Mouse (Mus musculus) forebrain, postnatal 0 days (tissue): ENCODE data around the gene Caskin2. TPM values are rescaled to one million over a fixed set of nuclear protein-coding genes. Genes with fewer than 3 reads are reported as not detected.
A peak's percentile ranks its signal among the peaks of the same experiment; 100 is the strongest.

Experiments used
- ATAC-seq: fragments of 200-750 bp; cut with Nextera tagmentation; 2 replicates; pipeline ENCODE4 v1.8.0; 2017; ENCODE audit warnings: mild to moderate bottlenecking, moderate library complexity
- DNase-seq: peaks from one replicate; pipeline ENCODE4 v3.0.0-alpha.2; 2015
- H3K27ac ChIP-seq: fragments of 300-500 bp; sonication (generic); 2 replicates; pipeline ENCODE4 v1.5.1; 2014; ENCODE audit warnings: low read depth, mild to moderate bottlenecking, antibody characterized with exemption, low read length, moderate library complexity, mixed read lengths
- H3K27me3 ChIP-seq: fragments of 300-500 bp; sonication (generic); 2 replicates; pipeline ENCODE4 v1.6.1; 2014; ENCODE audit warnings: mild to moderate bottlenecking, low read length, mixed read lengths; ENCODE audit not compliant: insufficient read depth
- H3K36me3 ChIP-seq: fragments of 300-500 bp; sonication (generic); 2 replicates; pipeline ENCODE4 v1.6.1; 2014; ENCODE audit warnings: mild to moderate bottlenecking, moderate library complexity; ENCODE audit not compliant: insufficient read depth
- H3K4me1 ChIP-seq: fragments of 300-500 bp; sonication (generic); 2 replicates; pipeline ENCODE4 v1.6.1; 2014; ENCODE audit warnings: antibody characterized with exemption; ENCODE audit not compliant: insufficient read depth
- H3K4me2 ChIP-seq: fragments of 300-500 bp; sonication (generic); 2 replicates; pipeline ENCODE4 v1.6.1; 2014; ENCODE audit warnings: low read depth, mild to moderate bottlenecking, moderate library complexity
- H3K4me3 ChIP-seq: fragments of 300-500 bp; sonication (generic); 2 replicates; pipeline ENCODE4 v1.5.1; 2014; ENCODE audit warnings: low read depth, low read length, mixed read lengths
- H3K9ac ChIP-seq: fragments of 300-500 bp; sonication (generic); 2 replicates; pipeline ENCODE4 v1.6.1; 2014; ENCODE audit warnings: mild to moderate bottlenecking
- H3K9me3 ChIP-seq: fragments of 300-500 bp; sonication (generic); 2 replicates; pipeline ENCODE4 v1.6.1; 2016; ENCODE audit warnings: low read length
- CTCF ChIP-seq: sonication (generic); IDR thresholded peaks from 2 replicates; pipeline ENCODE4 v1.5.1; 2016; ENCODE audit warnings: antibody characterized with exemption, control low read depth, low read depth
- WGBS: fragments of 180-500 bp; shearing (Covaris S2); extraction: QIAGEN DNeasy Blood & Tissue Kit; methylation state at CpG from one replicate; pipeline ENCODE4 v1.1.7; 2014; 5-methylcytosine and 5-hydroxymethylcytosine counted together
- polyA plus RNA-seq: library from polyadenylated mRNA; unstranded; fragments of >200 nt; fragmentation: Nextera tagmentation; extraction: Ambion mirVana; gene quantifications from 2 replicates; pipeline ENCODE4 v1.2.1, GENCODE M21; 2015
- total RNA-seq: library from RNA; depleted of rRNA; stranded (reverse); fragments of >200 nt; gene quantifications from 2 replicates; pipeline ENCODE4 v1.2.3, GENCODE M21; 2014

The Caskin2 gene
- total and polyA plus RNA-seq, 2 experiments from 2014 or later: 6.1 to 14.7 TPM

DNA sequence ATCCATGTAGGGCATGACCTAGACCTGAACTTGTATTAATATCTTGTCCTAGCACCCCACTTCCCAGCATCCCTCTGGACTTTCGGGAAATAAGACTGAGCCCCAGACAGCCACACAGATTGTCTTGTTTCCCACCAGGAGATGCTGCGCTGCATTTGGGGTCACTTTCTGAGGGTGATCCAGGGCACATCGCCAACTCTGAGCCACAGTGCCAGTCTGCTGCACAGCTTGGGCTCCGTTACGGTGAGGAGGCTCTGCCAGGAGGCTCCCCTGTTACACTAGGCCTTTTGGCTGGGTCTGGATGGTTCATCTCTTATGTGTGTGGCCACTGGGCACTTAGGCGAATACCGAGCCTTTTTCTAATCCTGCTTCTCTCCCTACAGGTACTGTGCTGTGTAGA, 23.7 kb downstream of the Caskin2 start:
- DNase-seq (no peak), ATAC-seq (no peak)
- H3K4me2 ChIP-seq: no peak overlapping the region
- WGBS: 82% methylated on average over 7 of the region's 7 CpGs
- H3K9ac ChIP-seq: no peak overlapping the region
- TF ChIP-seq CTCF: no peak
- H3K4me3 ChIP-seq: no peak overlapping the region
- H3K27ac ChIP-seq: no peak overlapping the region
- H3K27me3 ChIP-seq: no peaks in the 10 kb centered on the region
- H3K36me3 ChIP-seq: peaks cover 60% of the 10 kb centered on the region
- H3K9me3 ChIP-seq: no peaks in the 10 kb centered on the region
- no peaks in the 10 kb centered on the region for H3K4me1 ChIP-seq

DNA sequence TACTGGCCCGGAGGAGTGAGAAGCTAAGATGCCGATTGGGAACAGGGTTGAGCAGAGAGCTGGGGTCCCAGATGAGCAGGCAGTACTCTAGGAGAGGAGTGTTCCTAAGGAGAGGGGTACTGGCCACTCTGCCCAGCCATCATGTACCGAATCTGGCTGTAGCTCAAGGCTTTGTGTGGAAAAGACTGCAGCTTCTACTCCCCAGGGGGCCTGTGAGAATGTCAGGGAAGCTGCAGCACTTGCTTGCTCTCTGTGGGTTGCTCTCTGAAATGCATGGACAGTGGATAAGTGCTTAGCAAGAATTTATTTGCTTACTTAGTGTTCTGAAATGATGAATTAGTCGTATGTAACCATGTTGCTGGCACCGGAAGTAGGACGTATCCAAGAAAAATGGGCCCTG, 27.0 kb downstream of the Caskin2 start:
- no peak for TF ChIP-seq CTCF
- no peak overlapping the region for H3K9ac ChIP-seq
- no peak for ATAC-seq
- H3K4me2 ChIP-seq: no peak overlapping the region
- peaks cover 27% of the 10 kb centered on the region for H3K36me3 ChIP-seq
- no peaks in the 10 kb centered on the region for H3K4me1 ChIP-seq
- 66% methylated on average over 6 of the region's 6 CpGs for WGBS
- no peak overlapping the region for H3K4me3 ChIP-seq
- H3K27ac ChIP-seq: no peak overlapping the region
- H3K9me3 ChIP-seq: no peaks in the 10 kb centered on the region
- DNase-seq: no peak
- H3K27me3 ChIP-seq: no peaks in the 10 kb centered on the region

DNA sequence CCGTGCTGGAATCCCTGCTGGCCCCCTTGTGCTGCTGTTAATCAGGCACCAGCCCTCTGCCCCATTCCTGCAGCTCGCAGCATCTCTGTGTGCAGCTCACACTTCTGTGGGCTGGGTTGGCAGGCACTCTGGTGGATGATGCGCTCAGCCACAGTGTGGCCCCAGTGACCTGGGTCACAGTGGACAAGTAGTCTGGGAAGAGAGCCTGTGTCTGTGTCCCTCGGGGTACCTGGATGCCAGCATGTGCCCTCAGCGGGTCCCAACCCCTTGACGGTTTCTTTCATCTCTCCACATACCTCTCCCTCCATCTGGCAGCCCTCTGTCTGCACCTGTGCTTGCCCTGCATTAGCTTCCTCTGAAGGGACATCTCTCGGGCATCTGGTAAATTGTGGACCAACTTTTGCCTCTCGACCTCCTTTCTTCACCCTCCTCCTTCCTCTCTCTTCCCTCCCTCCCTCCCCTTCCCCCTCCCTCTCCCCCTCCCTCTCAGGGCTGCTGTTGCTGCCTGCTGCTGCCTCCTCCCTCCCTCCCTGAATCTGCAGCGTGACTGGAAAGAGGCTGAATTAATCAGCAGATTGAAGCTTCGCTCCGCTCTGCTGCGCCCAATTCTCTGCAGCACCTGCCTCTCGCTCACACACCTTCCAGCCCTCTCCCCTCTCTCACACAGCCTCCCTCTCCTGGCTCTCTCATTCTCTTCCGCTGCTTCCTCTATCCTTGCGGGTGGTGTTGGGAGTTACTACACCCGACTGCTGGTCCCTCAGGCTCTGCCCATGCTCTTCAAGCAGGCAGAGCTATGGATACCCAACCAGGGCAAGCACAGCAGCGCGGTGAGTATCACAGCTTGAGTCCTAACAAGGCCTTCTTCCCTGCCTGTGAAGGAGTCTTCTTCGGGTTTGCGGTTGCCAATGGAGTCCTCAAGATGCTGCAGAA, 33.0 kb downstream of the Caskin2 start:
- TF ChIP-seq CTCF: no peak
- Histone ChIP-seq H3K4me2 (peak overlapping the region; percentile 39), H3K27ac (peak overlapping the region; percentile 77), H3K36me3 (no peaks in the 10 kb centered on the region; the same call in 1 of the 2 replicates), H3K9ac (no peak overlapping the region; the same call in 1 of the 2 replicates), H3K9me3 (no peaks in the 10 kb centered on the region), H3K27me3 (no peaks in the 10 kb centered on the region), H3K4me3 (no peak overlapping the region), H3K4me1 (peaks cover 14% of the 10 kb centered on the region)
- DNase-seq: peak; percentile 76
- peak; percentile 84 for ATAC-seq
- WGBS: 8% methylated on average over 20 of the region's 20 CpGs

DNA sequence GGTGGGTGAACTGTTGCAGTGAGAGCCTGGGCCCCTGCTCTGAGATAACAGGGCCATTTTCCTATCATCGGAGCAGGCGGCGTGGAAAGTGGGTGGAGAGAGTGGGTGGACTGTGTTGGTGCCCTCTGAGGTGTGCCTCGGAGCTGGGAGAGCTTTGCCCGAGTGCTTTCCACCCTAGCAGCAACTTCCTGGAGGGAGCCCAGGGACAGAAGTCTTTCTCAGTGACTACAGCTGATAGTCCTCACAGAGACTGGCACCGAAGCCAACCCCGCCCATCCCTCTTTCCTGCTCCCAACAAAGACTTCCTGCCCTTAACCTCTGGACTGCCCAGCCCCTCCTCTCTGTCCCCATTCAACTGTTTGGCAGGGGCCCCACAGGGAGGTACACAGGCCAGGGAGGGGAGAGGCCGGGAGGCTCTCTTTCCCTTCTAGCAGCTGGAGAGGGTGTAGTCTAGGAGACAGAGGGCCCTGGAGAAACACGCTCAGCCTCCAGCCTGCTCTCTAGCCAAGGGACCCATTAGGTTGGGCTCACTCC, 34.3 kb downstream of the Caskin2 start:
- no peak overlapping the region for H3K4me3 ChIP-seq
- WGBS: 12% methylated on average over 9 of the region's 9 CpGs
- H3K27me3 ChIP-seq: no peaks in the 10 kb centered on the region
- H3K27ac ChIP-seq: peak overlapping the region; percentile 35; the same call in 1 of the 2 replicates
- no peaks in the 10 kb centered on the region for H3K9me3 ChIP-seq
- ATAC-seq (peak; percentile 82), DNase-seq (peak; percentile 50)
- no peak overlapping the region for H3K4me2 ChIP-seq
- H3K36me3 ChIP-seq: no peaks in the 10 kb centered on the region; the same call in 1 of the 2 replicates
- peaks cover 14% of the 10 kb centered on the region for H3K4me1 ChIP-seq
- TF ChIP-seq CTCF: no peak
- no peak overlapping the region for H3K9ac ChIP-seq

DNA sequence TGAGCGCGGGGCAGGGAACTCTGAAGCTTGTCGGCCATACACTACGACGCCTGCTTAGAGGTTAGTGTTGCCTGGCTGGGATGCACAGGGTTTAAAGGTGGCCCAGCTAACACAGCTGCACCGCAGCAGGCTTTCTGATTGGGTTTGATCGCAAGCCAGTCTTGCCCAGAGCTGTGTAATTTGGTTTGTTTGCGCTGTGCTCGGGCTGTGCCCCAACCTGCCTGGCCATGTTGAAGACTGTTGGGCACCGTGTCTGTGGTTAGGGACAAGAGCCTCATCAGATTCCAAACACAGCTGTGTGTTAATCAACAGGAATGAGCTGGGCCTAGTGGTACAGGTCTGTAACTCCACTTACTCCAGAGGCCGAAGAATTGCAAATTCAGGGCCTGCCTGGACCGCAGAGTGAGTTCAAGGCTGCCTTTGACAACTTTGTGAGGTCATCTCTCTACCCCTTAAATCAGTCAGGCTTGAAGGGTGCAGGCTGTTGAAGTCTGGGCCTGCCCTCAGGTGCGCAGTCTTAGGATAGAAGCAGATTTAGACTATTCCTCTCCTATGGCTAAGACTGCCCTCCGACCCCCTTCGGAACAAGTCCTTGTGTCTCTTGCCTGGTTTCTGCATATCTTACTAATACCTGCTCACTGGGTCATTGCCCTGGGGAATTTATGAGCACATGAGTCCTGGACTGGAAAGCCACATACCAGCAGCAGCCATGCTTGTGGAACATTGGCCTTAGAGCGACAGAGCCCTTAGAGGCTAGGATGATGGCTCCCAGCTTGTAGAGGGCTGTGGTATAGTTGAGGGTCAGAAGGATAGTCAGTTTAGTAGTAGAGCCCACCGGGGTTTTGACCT, 35.7 kb downstream of the Caskin2 start:
- Histone ChIP-seq H3K4me1 (peaks cover 14% of the 10 kb centered on the region), H3K4me3 (no peak overlapping the region), H3K27me3 (no peaks in the 10 kb centered on the region), H3K27ac (no peak overlapping the region), H3K4me2 (no peak overlapping the region), H3K9me3 (no peaks in the 10 kb centered on the region), H3K9ac (no peak overlapping the region), H3K36me3 (no peaks in the 10 kb centered on the region; the same call in 1 of the 2 replicates)
- no peak for DNase-seq
- WGBS: 84% methylated on average over 17 of the region's 17 CpGs
- ATAC-seq: no peak
- TF ChIP-seq CTCF: no peak

DNA sequence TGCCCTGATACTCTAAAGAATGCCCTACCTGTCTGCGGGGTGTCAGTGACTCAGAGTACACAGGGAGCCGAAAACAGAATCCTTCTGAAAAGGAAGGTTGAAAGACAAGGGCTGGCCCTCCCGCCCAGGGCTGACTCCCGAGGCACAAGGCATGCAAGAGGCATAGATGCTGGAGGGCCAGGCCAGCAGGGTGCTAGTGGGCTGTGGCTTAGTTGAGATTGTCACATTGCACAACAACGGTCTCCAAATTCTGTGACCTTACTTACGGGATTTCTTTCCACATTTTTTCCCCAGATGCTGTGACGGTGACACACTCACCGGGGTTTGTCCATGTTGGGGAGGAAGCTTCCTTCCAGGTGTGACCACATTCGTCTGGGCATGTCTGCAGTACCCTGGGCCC, 36.5 kb downstream of the Caskin2 start:
- no peak overlapping the region for H3K9ac ChIP-seq
- no peak overlapping the region for H3K4me2 ChIP-seq
- no peaks in the 10 kb centered on the region; the same call in 1 of the 2 replicates for H3K36me3 ChIP-seq
- H3K27me3 ChIP-seq: no peaks in the 10 kb centered on the region
- H3K4me1 ChIP-seq: peaks cover 14% of the 10 kb centered on the region
- H3K27ac ChIP-seq: no peak overlapping the region
- 60% methylated on average over 9 of the region's 9 CpGs for WGBS
- ATAC-seq (no peak), DNase-seq (no peak)
- H3K9me3 ChIP-seq: no peaks in the 10 kb centered on the region
- no peak overlapping the region for H3K4me3 ChIP-seq
- no peak for TF ChIP-seq CTCF
